Mouse (Mus musculus) right cerebral cortex, adult 2 months (tissue): Measurements from ENCODE around the gene Abcg5.

Source experiments
- DNase-seq, 2 experiments: peaks; one replicate each; pipeline ENCODE4 v3.0.0; 2021 to 2022; ENCODE audit warnings: low spot score in 2 of 2

The Abcg5 gene

DNA sequence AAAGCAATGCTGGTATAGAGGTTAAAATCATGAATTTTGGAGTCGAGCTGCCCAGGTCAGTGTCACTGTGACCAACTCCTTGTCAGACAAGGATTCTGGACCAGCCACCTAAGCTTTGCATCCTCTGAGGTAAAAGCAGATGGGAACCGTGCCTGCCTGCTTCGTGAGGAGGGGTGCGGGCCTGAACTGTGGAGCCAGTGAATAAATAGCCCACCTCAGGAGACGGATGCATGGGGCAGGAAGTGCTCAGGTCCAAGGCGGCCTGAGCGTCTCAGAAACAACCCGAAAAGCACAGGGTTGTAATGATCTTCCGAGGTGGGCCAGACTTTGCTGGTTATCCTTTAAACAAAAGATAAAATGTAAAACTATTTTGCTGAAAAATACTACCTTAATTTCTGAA is 37.7 kb downstream of the Abcg5 start:
- no peak for DNase-seq

DNA sequence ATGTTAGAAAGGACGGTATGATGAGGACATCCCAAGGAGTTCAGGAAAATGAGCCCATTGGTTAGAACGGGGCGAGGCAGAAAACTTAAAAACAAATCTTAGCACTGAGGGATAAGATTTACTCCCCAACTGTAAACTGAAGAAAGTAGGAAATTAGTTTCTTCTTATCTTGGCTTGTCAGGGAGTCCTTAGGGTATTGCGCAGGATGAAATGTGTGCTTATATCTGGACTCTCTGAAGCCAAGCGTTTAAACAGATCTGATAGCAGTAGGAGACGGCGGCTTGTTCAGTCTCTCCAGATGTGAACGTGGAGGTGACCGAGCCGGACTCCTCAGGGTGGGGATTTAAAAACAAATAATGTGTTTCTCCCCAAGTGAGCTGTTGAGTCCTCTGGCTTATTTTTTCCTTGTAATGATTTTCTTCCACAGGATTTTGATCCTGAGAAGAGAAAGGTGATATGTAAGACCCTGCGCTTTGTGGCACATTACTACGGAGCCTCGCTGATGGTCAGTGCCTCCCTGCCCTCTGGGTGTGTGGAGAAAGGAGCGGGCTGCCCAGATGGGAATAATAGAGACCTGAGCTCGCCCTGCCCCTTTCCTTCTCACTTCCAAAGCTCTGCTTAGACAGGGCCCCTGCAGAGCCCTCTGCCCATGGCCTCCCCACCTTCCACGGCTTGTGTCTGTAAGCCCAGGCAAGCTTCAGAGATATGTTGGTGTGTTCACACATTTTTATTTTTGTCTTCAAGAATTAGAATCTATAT is 38.3 kb downstream of the Abcg5 start:
- DNase-seq, result no peak

DNA sequence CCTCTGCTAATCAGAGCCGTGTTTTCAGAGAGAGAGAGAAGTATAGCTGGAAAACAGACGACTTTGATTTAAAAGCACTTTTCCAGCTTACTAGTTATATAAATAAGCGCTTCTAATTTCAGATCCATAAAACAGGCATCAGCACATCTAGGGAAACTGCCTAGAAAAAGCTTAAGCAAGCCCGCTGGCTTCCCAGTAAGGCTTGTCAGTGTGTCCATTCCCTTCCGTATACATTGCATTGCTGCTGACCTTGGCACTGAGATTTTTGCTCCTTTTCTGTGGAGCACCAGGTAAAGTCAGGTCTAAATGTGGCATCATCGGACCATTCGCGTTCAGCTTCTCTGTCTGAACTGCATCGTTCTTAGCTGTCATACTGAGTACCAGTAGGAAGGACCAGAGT is 40.5 kb downstream of the Abcg5 start:
- DNase-seq, result peak in 1 of 2 experiments; percentile 23

DNA sequence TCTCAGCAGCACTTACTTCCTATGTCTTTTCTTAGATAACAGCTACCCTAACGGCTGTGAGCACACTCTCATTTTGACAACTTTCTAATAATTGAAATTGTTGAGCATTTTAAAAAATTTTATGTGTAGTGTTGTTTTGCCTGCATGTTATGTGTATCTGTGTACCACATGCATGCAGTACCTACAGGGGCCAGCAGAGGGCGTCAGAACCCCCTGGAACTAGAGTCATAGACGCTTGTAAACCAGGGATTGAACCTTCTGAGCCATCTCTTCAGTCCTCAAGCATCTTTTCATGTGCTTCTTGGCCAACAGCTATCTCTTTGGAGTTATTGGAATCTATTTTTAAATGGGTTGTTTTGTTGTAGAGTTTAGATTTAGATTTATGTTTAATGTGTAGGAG is 40.9 kb downstream of the Abcg5 start:
- peak; percentile 68 to 69 for DNase-seq

DNA sequence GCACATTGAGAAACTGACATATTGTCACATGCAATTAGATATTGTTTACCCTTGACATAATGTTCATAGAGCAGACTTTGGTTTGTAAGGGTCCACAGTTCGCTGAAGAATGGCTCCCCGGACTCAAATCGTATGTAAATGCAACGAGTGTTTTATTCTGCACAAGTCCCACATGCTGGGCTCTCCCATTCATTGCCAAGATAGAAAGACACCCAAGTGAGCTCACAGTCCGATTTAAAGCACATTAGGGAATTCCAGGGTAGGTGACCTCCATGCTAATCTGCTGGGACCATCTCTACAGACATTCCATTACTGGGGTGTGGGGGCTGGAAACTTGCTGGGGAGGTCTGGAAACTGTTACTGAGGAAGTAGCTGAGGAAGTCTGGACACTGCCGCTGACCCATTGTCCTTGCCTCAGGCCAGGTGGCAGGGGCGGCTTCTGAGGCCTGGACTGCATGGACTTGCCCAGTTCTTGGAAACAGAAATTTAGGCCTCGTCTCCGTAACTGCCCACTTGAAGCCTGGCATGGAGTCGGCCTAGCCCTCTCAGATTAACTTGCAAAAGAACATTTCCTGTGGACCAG is 42.9 kb downstream of the Abcg5 start:
- no peak for DNase-seq

DNA sequence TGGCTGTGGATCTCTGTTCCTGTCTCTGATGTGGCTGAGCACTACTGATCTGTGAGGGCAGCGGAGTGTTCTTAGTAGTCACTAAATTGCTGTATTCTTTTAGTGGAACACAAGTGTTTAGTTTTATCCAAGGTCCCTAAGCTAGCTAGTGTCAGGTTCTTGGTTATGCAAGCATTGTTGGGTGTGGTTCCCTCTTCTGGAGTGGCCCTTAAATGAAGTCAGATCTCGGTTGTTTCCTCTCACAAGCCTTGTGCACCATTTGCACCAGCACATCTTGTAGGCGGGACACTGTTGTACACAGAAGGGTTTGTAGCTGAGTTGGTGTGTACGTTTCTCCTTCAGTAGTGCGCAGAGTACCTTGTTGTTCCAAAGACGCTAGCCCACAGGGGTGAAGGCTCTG is 44.8 kb downstream of the Abcg5 start:
- DNase-seq, result no peak

DNA sequence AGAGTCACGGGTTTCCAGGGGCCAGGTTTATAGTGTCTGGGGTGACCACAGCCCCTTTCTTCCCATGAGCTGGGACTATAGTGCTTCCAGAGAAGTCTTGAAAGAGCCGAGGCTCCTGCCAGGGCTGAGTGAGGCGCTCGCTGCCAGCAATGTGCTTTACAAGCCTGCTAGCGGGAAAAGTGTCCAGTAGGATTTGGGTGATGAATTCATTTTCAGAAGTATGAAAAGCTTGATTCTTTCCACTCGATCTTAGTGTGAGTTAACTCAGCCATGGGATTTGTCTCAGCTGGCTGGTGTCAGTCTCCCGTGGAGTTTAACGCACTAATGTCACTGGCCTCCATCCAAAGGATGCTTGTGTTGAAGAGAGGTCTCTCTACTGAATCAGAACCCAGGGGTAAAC is 46.5 kb downstream of the Abcg5 start:
- DNase-seq, result no peak

DNA sequence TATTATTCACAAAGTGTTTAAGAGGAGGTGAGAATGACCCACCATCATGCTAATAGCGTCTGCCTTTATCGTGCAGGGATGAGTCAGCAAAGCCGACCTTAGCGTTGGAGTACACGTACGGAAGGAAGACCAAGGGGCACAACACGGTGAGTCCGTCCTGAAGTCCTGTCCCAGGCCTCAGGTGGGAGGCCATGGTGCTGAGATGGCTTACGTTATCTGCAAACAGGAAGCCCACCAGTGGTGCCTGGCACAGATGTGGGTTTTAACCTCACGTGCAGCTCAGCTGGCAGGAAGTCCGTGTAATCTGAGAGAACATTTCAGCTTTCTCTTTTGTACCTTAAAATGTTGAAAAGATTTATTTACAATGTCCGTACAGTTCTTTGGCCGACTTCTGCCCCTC is 49.4 kb downstream of the Abcg5 start:
- no peak for DNase-seq

DNA sequence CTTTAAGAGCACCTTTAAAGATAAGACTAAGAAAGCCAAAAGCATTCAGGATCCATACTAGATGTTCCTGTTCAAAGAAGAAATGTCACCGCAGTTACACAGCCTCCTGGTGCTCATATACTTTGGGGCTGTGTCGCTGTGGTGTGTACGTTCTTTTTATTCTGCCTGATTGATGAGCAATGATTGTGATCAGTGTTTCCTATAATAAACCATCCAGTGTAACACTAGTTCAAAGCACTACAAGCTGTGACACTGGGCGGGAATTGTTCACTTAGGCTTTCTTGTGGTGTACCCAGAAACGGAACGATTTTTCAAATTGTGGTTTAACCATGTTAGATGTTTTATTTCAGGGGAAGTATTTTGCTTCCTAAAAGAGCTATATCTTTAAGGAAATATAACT is 51.0 kb downstream of the Abcg5 start:
- no peak for DNase-seq

DNA sequence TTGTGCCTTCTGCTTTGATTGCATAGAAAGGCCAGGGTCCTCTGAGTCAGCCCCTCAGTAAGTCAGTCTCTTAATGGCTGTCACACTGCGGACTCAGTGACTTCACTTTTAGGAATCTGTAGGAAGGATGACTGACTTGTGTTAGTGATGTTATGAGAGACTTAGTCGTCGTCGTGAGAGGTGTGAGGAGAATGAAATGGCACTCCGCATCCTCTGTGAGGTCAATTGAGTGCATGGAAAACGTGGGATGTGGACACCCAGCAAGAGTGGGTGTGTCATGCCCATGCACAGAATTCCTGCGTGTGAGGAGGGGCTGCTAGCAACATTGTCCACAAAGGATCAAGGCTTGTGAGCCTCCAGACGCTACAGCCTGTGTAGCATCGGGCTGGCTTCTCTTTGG is 54.2 kb downstream of the Abcg5 start:
- no peak for DNase-seq

DNA sequence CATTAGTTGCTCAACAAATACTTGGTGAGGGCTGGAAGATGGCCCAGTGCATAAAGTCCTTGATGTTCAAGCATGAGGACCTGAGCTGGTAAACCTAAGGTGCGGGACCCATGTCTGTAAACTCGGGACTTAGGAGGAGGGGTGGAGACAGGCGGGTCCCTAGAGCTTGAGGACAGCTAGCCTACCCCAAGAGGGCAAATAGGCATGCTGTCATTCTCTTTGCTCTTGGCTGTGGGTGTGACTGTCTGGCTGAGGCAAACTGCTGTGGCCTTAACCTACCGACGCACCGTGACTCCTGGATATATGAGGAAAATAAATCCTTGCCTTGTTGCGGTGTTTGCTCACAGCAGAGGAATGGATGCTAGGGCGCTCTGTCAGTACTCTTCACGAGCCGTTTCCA is 55.1 kb downstream of the Abcg5 start:
- no peak for DNase-seq

DNA sequence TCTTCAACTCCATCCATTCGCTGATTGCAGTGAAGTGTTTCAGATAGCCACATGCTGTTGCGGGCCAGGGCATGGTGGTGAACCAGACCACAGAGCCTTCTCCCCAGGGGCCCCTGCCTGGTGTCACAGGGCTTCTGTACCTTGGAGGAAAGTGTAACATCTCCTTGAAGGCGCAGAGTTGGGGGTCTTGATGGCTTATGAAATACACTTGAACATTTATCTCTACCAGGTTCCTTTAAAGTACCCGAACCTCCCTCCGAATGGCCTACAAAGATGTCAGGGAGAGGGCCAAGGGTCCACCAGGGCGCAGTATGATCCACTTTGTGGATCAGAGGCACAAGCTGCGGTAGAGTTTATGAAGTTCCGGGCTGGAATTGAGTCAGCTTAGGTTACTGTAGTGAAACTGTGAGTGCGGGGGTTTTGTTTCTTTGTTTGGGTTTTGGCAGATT is 55.9 kb downstream of the Abcg5 start:
- peak in 1 of 2 experiments; percentile 17 for DNase-seq

DNA sequence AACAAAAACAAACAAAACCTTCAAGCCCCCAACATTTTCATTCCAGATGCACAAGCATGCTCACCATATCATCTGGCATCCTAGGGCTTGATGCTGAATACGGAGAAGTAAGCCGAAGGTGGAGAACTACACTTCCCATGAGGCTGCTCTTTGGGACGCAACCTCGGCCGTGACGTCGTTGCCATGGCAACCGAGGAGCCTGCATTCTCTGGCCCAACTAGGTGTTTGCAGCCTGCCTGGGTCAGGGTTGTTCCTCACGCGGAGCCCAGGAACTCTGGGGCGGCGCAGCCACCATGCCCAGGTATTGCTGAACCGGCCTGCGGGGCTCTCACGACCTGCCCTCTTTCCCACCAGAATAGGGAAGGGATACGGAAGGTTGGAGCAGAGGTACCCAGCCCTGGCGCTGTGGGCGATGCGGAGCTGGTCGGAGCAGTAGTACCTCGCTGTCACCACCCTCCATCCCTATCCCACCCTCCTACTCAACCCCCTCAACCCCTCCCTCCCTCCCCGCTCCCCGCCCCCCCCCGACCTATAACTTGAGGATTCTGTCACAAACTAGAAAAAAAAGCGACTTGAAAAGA is 56.4 kb downstream of the Abcg5 start, which contains the start of gene Dync2li1:
TSS of gene Dync2li1 (plus strand) at position 221 of the 581 bp plus-strand sequence.
- peak; percentile 92 to 94 for DNase-seq

DNA sequence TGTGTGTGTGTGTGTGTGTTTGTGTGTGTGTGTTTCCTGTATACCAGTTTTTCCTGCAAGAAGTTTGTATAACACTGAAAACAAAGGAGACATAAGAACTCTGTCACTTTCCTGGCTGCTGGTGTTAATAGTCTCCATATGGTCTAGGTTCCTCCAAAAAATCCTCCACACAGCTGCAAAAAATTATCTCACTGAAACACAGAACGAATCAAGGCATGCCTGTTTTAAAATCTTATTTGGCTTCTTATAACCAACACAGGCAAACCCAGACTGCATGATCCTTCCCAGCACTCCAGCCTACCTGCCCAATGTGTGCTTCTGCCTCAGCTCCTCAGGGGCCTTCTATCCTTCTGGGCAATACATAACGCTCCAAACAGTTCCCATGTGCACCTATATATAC is 59.9 kb downstream of the Abcg5 start:
- DNase-seq, result no peak

DNA sequence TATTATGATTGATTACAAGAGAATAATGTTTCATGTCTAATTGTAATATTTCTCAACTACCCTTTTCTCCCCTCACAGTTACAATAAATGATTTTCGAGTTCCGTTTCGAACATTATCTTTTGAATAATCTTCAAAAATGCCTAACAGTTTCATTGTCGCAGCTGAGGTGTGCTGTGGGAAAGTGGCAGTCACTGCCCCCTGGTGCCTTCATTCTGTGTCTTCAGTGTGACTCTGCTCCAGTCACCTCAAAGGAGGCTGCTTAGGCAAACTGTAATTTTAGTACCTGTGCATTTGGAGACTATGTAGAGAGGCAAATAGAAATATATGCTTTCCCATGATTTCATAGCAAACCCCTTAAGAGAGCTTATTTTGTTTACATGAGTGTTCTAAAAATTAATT is 60.8 kb downstream of the Abcg5 start:
- no peak for DNase-seq

DNA sequence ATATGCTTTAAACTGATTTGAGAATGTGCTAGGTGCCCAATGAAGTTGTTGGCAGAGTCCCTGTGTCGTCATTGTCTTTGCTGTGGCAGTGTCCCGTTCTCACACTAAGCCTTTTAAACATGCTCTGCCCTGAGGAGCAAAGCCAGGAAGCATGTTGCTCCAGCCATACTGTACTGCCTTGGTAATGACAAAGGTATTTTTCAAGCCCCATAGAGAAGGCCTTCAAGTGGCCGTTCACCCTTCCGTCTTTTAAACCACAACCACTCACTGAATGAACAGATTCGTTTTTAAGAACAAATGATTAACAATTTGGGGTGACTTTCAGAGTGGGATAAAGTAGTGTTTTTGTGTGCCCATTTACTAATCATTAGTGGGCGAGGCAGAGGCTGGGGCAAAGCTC is 61.6 kb downstream of the Abcg5 start:
- no peak for DNase-seq

DNA sequence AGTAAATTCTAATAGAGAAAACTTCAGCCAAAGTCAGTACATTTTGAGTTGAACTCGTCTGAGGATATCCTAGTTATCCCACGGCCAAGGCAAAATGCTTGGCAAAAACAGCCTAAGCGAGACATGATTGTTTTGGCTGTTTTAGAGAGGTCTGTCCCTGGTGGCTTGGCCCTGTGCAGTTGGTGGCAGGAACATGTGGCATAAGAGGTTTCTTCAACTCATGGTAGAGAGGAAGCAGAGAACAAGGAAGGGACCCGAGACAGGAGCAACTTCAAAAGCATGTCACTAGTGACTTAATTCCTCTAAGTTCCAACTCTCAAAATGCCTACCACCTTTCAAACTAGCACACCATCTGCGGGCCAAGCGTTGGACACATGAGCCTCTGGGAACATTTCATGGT is 62.2 kb downstream of the Abcg5 start:
- no peak for DNase-seq

DNA sequence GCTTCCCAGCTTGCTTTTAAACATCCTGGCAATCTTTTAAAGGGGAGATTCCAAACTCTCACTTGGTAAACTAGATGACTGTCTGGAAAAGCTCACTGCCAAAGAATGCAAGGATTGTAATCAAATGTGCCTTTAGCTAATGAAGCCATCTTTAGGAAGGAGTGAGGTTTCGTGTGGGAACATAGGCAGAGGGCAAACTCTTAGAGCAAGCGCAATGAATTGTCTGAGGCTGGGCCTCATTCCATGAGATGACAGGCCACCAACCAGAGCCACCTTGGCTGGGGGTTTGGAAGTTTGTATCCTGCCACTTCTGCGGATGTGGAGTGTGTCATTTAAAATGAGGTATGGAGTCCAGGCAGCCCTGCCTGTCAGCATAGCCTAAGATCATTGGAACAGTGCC is 62.7 kb downstream of the Abcg5 start:
- no peak for DNase-seq

DNA sequence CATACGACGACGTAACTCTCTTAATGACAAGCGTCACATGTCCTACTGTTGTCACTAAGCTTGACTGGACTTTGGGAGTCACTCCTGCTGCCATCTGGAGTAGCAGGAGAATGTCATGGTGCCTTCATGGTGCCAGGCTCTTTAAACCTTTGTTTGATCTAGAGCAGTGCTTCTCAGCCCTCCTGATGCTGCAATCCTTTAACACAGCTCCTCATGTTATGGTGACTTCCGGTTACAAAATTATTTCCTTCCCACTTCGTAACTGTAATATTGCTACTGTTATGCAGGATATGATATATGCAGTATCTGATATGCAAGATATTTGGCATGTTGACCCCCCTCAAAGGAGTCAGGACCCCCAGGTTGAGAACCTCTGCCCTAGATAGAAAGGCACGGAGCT is 63.7 kb downstream of the Abcg5 start:
- DNase-seq, result no peak

DNA sequence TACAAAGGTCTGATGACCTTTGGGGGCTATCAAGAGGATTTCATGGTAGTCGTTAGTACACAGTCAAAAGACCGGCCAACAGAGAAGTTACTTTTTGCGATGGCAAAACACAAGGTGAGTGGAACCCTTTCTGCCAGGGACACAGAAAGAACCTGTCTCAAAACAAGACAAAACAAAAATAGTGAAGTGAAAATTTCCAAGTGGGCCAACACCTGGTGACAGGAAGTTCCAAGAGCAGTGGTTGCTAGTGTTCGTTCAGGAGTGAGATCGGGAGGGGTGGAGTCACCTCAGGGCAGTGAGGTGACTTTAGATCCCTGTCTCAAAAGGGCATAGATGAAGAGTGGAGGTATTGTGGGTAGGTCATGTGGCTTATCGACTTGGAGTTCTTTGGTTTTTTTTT is 64.9 kb downstream of the Abcg5 start:
- no peak for DNase-seq

DNA sequence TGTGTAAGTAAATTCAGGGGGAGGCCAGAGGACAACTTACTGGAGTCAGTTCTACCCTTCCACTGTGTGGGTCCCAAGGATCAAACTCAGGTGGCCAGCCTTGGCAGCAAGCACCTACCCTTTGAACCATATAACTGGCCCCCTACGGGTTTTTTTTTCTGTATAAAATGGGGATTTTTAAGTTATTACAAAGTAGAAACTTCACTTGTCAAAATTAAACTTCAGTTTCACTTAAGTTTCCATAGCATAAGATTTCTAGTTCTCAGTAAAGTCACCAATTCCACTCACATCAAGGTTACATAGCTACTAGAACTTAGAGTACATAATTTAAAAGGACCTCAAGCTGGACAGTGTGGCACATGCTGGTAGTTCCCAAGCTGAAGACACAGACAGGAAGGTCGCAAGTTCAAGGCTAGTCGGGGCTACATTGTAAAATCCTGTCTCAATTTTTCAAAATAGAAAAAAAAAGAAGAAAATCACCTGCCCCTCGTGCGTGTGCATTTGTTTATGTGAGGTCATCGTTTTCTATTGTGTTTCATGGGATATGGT is 66.2 kb downstream of the Abcg5 start:
- DNase-seq, result no peak

DNA sequence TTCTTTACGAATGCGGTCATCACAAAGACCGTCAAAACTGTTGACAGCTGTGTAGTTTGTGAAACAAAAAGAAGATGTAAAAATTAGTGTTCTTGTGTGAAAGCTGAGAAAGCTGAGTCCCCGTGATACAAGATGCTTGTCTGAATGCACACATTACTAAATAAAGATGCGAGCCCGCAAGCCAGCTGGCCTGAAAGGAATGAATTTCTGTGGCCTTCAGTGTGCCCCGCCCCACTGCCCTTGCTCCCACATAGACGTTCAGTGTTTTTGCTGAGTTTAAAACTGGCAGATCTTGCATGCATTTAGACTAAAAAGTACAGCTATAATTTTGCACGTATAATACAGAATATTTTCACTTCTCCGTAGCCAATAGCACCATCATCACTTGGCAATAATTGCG is 67.0 kb downstream of the Abcg5 start:
- DNase-seq, result no peak

DNA sequence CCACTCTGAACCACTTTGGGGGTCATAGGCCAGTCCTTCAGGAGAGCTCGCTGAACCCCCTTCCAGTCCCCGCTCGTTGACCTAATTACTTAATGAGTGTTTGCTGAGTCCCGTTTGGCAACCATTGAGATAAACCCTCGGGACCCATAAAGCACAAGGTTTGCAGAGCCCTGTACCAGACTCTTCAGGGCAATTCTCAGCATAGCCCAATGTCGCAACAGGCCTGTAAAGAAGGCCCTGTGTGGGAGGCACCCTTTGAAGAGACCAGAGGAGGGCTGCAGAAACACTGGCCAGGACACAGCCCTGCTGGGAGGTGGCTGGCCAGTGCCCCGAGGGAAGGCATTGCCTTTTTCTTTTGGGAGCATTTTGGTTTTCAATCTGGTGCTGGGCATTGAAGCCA is 70.8 kb downstream of the Abcg5 start:
- DNase-seq, result no peak
